Mouse (Mus musculus) midbrain, embryonic 13.5 days (tissue): ENCODE data around the gene Cldn18. TPM values are rescaled to one million over a fixed set of nuclear protein-coding genes. Genes with fewer than 3 reads are reported as not detected.

Experiments used
- ATAC-seq: fragments of 200-750 bp; cut with Nextera tagmentation; 2 replicates; pipeline ENCODE4 v1.8.0; 2017; ENCODE audit warnings: mild to moderate bottlenecking, moderate TSS enrichment, moderate library complexity
- H3K27ac ChIP-seq: fragments of 300-500 bp; sonication (generic); 2 replicates; pipeline ENCODE4 v1.5.1; 2015; ENCODE audit warnings: inconsistent platforms, mild to moderate bottlenecking, moderate library complexity
- H3K27me3 ChIP-seq: fragments of 300-500 bp; sonication (generic); 2 replicates; pipeline ENCODE4 v1.6.1; 2015; ENCODE audit warnings: mild to moderate bottlenecking, inconsistent platforms
- H3K36me3 ChIP-seq: fragments of 300-500 bp; sonication (generic); 2 replicates; pipeline ENCODE4 v1.6.1; 2015; ENCODE audit warnings: mild to moderate bottlenecking, inconsistent platforms
- H3K4me1 ChIP-seq: fragments of 300-500 bp; sonication (generic); replicated peaks from 2 replicates; pipeline ENCODE4 v1.6.1; 2015; ENCODE audit warnings: inconsistent platforms
- H3K4me2 ChIP-seq: fragments of 300-500 bp; sonication (generic); replicated peaks from 2 replicates; pipeline ENCODE4 v1.6.1; 2015; ENCODE audit warnings: moderate library complexity, mild to moderate bottlenecking, inconsistent platforms
- H3K4me3 ChIP-seq: fragments of 300-500 bp; sonication (generic); replicated peaks from 2 replicates; pipeline ENCODE4 v1.5.1; 2015; ENCODE audit warnings: mild to moderate bottlenecking, inconsistent platforms
- H3K9ac ChIP-seq: fragments of 300-500 bp; sonication (generic); replicated peaks from 2 replicates; pipeline ENCODE4 v1.6.1; 2015; ENCODE audit warnings: mild to moderate bottlenecking, inconsistent platforms
- H3K9me3 ChIP-seq: fragments of 300-500 bp; sonication (generic); 2 replicates; pipeline ENCODE4 v1.6.1; 2016; ENCODE audit warnings: mild to moderate bottlenecking, inconsistent platforms
- WGBS: fragments of 180-500 bp; shearing (Covaris S2); methylation state at CpG from one replicate; pipeline ENCODE4 v1.1.7; 2015; 5-methylcytosine and 5-hydroxymethylcytosine counted together
- polyA plus RNA-seq: library from polyadenylated mRNA; unstranded; fragments of >200 nt; fragmentation: Nextera tagmentation; extraction: Ambion mirVana; gene quantifications from 2 replicates; pipeline ENCODE4 v1.2.1, GENCODE M21; 2015

Cldn18 gene
- polyA plus RNA-seq, 1 experiment from 2014 or later: 0.12 TPM

GRCm38 (mm10) chr9:99675714-99676113, 41.4 kb downstream of the Cldn18 start:
- ATAC-seq: no peak

GRCm38 (mm10) chr9:99671603-99672002, 45.5 kb downstream of the Cldn18 start:
- Histone ChIP-seq H3K9ac (no peak overlapping the region), H3K36me3 (peaks cover 30% of the 10 kb centered on the region), H3K4me1 (no peaks in the 10 kb centered on the region), H3K27me3 (no peaks in the 10 kb centered on the region), H3K4me2 (no peak overlapping the region), H3K27ac (no peak overlapping the region), H3K4me3 (no peak overlapping the region), H3K9me3 (no peaks in the 10 kb centered on the region)
- WGBS: 39% methylated on average over 2 of the region's 2 CpGs
- ATAC-seq: no peak

More at GRCm38 (mm10) chr9:99675714-99676113, 41.4 kb downstream of the Cldn18 start:
- H3K9me3 ChIP-seq: no peaks in the 10 kb centered on the region
- H3K36me3 ChIP-seq: no peaks in the 10 kb centered on the region
- no peak overlapping the region for H3K4me3 ChIP-seq
- H3K4me2 ChIP-seq: no peak overlapping the region
- WGBS: 87% methylated on average over 3 of the region's 3 CpGs
- H3K27ac ChIP-seq: no peak overlapping the region
- no peak overlapping the region for H3K9ac ChIP-seq
- H3K4me1 ChIP-seq: no peaks in the 10 kb centered on the region
- no peaks in the 10 kb centered on the region for H3K27me3 ChIP-seq

DNA sequence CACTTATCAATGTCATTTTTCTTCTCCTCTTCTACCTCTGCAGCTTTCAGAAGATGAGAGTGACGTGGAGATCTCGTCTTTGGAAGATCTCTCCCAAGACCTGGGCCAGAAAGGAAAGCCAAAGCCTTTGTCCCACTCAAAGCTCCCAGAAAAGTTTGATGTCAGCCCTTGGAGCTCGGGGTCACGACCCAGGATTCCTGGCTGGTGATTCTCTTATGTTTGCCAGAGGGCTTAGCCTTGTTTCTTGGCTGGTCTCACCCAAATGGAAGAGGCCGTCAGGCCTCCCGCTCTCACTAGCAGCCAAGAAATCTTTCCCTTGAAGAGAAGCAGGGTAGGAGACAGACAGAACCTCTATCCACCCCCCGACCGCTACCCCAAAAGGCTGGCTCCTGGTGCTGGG, 49.5 kb downstream of the Cldn18 start:
- no peak for ATAC-seq
- Histone ChIP-seq H3K9ac (no peak overlapping the region), H3K36me3 (peaks cover 34% of the 10 kb centered on the region), H3K27ac (no peak overlapping the region), H3K9me3 (no peaks in the 10 kb centered on the region), H3K4me2 (no peak overlapping the region), H3K4me1 (no peaks in the 10 kb centered on the region), H3K27me3 (no peaks in the 10 kb centered on the region), H3K4me3 (no peak overlapping the region)
- WGBS: 76% methylated on average over 8 of the region's 8 CpGs

DNA sequence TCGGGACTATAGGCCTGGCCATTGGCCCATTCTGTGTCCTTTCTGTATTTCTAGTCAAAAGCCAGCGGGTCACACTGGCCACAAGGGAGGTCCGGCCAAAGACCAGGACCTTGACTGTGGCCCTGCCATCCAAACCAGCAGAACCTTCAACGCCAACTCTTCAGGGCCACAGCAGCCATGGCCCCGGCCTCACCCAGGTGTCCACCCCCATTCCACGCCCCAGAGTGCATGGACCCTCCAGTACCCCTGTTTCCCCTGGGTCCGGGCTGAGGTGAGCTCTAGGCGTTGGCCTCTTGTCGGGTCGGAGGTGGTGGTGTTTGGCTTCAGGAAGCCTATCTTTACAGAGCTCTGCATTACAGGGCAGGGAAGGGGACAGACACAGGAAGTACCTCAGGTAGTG, 54.2 kb downstream of the Cldn18 start:
- Histone ChIP-seq H3K4me1 (0 out of 2 replicates have a peak, but pooled peaks cover 2% of the 10 kb centered on the region), H3K27ac (no peak overlapping the region), H3K4me3 (no peak overlapping the region), H3K9ac (no peak overlapping the region), H3K9me3 (no peaks in the 10 kb centered on the region), H3K36me3 (peaks cover 24% of the 10 kb centered on the region), H3K4me2 (no peak overlapping the region), H3K27me3 (no peaks in the 10 kb centered on the region)
- ATAC-seq: peak; percentile 44; the same call in 1 of the 2 replicates
- WGBS: 92% methylated on average over 10 of the region's 10 CpGs

DNA sequence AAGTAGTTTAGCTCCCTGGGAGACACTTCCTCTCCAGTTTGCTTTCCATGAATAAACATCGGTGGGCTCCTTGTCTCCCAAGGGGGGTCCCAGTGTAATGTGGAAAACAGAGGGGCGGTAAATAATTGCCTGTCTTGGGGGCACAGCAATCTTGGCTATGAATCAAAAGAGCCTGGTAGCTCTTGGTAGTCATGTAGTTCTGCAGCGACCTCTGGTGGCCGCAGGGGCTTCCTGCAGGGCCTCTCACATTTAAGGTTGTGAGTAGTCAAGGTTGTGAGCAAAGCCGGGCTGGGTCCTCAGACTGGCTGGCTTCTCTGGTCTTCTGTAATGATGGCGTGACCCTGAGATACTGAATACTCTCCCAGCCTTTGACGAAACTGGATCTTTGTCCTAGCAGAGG, 54.7 kb downstream of the Cldn18 start:
- Histone ChIP-seq H3K4me3 (no peak overlapping the region), H3K9me3 (no peaks in the 10 kb centered on the region), H3K27ac (no peak overlapping the region), H3K9ac (no peak overlapping the region), H3K4me2 (no peak overlapping the region), H3K36me3 (peaks cover 20% of the 10 kb centered on the region), H3K4me1 (0 out of 2 replicates have a peak, but pooled peaks cover 2% of the 10 kb centered on the region), H3K27me3 (no peaks in the 10 kb centered on the region)
- peak; percentile 46 for ATAC-seq
- 24% methylated on average over 7 of the region's 7 CpGs for WGBS

DNA sequence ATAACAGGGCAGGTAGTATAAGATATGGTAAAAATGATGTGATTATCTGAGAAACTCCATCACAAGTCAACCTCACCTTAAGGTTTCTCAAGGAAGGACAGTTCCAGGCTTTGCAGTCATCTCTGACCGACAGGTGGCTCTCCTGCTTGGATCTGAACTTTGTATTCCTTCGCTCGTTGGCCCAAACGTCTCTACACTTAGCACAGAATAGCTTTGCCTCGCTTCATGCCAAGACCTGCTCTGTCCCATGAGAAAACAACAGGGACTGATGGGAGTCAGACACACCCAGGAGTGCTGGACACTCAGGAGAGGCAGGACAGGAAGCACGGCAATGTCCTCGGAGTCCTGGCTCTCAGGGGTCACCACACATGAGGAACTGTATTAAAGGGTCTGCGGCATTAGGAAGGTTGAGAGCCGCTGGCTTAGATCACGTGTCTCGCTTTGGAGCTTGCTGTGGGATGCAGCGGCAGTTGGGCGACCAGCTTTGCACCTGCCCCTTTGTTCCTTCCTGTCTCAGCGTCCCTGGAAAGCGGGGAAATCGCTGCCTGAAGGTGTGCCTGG, 55.4 kb downstream of the Cldn18 start:
- Histone ChIP-seq H3K36me3 (peaks cover 24% of the 10 kb centered on the region), H3K4me3 (no peak overlapping the region), H3K9me3 (no peaks in the 10 kb centered on the region), H3K4me2 (no peak overlapping the region), H3K27ac (no peak overlapping the region), H3K27me3 (no peaks in the 10 kb centered on the region), H3K4me1 (0 out of 2 replicates have a peak, but pooled peaks cover 2% of the 10 kb centered on the region), H3K9ac (no peak overlapping the region)
- 0 out of 2 replicates have a peak, but pooled peaks have one; percentile 7 for ATAC-seq
- 82% methylated on average over 16 of the region's 16 CpGs for WGBS

GRCm38 (mm10) chr9:99660756-99661155, 56.3 kb downstream of the Cldn18 start:
- no peaks in the 10 kb centered on the region for H3K9me3 ChIP-seq
- no peak overlapping the region for H3K4me2 ChIP-seq
- H3K27ac ChIP-seq: no peak overlapping the region
- H3K9ac ChIP-seq: no peak overlapping the region
- H3K4me3 ChIP-seq: no peak overlapping the region
- no peaks in the 10 kb centered on the region for H3K27me3 ChIP-seq
- WGBS: 79% methylated on average over 10 of the region's 10 CpGs
- 0 out of 2 replicates have a peak, but pooled peaks cover 2% of the 10 kb centered on the region for H3K4me1 ChIP-seq
- ATAC-seq: no peak
- peaks cover 30% of the 10 kb centered on the region for H3K36me3 ChIP-seq

DNA sequence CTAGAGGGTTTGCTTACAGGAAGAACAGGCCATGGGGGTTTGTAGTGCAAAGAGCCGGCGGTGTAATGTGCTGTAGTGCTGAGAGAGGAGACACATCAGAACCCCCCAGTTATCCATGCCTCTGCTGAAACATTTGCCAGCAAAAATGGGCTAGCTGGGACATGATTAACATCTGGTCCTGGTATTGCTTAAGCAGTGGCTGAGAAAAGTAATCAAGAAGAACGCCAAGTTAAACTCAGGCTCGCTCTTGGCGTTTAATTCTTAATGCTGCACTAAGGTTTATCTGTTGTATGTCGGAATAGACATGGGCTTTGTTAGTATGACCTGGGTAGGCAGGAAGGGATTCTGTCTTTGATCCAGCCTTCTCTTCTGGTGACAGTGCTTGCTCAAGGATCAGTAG, 71.0 kb downstream of the Cldn18 start:
- no peaks in the 10 kb centered on the region for H3K27me3 ChIP-seq

DNA sequence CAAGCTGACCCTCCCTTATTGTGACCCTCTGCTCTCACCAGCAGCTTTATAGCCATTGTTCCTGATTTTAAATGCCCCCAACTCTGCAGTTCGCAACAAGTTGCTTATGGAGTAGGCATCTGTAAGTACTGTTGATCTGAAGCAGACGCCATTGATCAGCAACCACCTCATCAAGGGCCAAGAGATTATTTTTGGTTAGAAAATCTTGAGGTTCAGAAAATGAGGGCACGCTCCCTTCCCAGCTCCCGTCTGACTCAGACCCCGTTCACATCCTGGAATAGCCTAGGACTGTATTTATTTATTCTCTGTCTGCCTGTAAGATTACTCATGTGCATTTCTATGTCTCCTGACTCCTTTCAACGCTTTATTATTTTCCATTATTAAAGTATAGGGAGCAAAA, 71.7 kb downstream of the Cldn18 start:
- 88% methylated on average over 6 of the region's 6 CpGs for WGBS
- H3K4me1 ChIP-seq: no peaks in the 10 kb centered on the region
- H3K4me3 ChIP-seq: no peak overlapping the region
- no peaks in the 10 kb centered on the region for H3K9me3 ChIP-seq
- H3K36me3 ChIP-seq: peaks cover 55% of the 10 kb centered on the region
- ATAC-seq: no peak
- H3K4me2 ChIP-seq: no peak overlapping the region
- no peak overlapping the region for H3K27ac ChIP-seq
- no peak overlapping the region for H3K9ac ChIP-seq
- no peaks in the 10 kb centered on the region for H3K27me3 ChIP-seq

More for the DNA sequence above, 71.0 kb downstream of the Cldn18 start:
- no peaks in the 10 kb centered on the region for H3K4me1 ChIP-seq
- no peak overlapping the region for H3K27ac ChIP-seq
- H3K36me3 ChIP-seq: peaks cover 62% of the 10 kb centered on the region
- no peak overlapping the region for H3K9ac ChIP-seq
- H3K9me3 ChIP-seq: no peaks in the 10 kb centered on the region
- no peak overlapping the region for H3K4me2 ChIP-seq
- WGBS: 94% methylated on average over 6 of the region's 6 CpGs
- no peak overlapping the region for H3K4me3 ChIP-seq
- ATAC-seq: no peak

- no peak overlapping the region for H3K4me3 ChIP-seq
- WGBS: 90% methylated on average over 5 of the region's 5 CpGs
- peaks cover 37% of the 10 kb centered on the region for H3K36me3 ChIP-seq
- no peaks in the 10 kb centered on the region for H3K27me3 ChIP-seq
- no peaks in the 10 kb centered on the region for H3K9me3 ChIP-seq
- ATAC-seq: no peak
- no peak overlapping the region for H3K4me2 ChIP-seq
- H3K9ac ChIP-seq: no peak overlapping the region
- no peaks in the 10 kb centered on the region for H3K4me1 ChIP-seq
- H3K27ac ChIP-seq: no peak overlapping the region
Observed at GRCm38 (mm10) chr9:99639957-99640356, 77.1 kb downstream of the Cldn18 start.

Other genes starting within 250 kb of the Cldn18 start
- gene Armc8, start 148.4 kb downstream of the Cldn18 start, polyA plus RNA-seq: 61.8 and 68.2 TPM in 2 replicates
- 29.1 and 32.1 TPM in 2 replicates for gene Dbr1, start 141.5 kb downstream of the Cldn18 start, polyA plus RNA-seq
- gene A4gnt, start 104.8 kb downstream of the Cldn18 start, polyA plus RNA-seq: not detected in 2 replicates
- 11.1 and 12.8 TPM in 2 replicates for gene Dzip1l, start 87.8 kb downstream of the Cldn18 start, polyA plus RNA-seq
- gene Sox14, start 158.9 kb upstream of the Cldn18 start, polyA plus RNA-seq: 80.3 and 112 TPM in 2 replicates